Mouse (Mus musculus): ENCODE measurements around the gene Cenpb.

The Cenpb gene

DNA sequence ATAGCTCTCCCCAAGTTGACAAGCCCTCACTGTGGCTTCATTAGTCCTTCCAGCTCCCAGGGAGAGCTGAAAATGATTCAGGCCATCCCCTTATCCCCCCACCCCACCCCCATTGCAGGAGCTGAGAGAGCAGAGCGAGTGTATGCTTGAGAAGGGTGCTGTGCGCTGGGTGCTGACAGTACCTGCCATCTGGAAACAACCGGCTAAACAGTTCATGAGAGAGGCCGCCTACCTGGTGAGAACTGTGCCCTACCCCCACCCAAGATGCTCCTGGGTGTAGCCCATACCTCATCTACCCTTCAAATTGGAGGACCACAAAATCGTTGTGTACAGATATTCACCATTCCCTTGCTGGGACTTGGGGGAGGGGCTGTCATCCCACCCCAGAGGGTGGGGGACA is 40.6 kb downstream of the Cenpb start:
- no peak for DNase-seq (ENCODE audit: extremely low read depth, low read depth)

DNA sequence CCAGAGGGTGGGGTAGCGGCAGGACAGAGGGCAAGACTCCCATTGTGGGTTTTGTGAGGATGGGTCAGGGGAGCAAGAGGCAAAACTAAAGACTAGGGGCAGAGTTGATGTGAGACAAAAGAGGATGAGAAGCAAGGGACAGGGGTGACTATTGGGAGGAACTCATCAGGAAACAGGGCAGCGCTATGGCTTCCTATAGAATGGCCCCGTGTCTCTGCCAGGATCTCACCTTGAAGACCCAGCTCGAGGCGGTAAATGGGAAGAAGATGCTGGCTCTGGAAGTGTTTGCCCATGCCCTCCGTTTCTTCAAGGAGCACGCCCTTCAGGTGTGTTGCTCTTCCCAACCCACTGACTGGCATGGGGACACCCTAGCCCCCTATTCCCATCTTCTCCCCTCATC is 41.1 kb downstream of the Cenpb start:
- no peak for DNase-seq (ENCODE audit: extremely low read depth, low read depth)

DNA sequence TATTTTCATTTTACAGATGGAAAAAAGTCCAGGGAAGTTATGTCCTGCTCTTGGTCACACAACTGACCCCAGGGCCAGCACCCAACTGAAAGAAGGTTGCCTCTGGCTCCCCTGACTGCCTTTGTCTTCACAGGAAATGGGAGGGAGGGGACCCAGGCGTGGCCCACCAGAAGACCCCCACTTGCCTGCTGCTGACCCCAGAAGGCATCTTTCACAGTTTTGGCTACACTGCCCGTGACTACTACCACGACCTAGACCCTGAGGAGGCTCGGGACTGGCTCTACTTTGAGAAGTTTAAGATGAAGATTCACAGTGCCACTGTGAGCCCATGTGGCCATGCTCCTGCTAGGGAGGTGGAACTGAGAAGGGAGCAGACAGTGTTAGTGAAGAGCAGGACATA is 41.6 kb downstream of the Cenpb start:
- no peak for DNase-seq (ENCODE audit: extremely low read depth, low read depth)

DNA sequence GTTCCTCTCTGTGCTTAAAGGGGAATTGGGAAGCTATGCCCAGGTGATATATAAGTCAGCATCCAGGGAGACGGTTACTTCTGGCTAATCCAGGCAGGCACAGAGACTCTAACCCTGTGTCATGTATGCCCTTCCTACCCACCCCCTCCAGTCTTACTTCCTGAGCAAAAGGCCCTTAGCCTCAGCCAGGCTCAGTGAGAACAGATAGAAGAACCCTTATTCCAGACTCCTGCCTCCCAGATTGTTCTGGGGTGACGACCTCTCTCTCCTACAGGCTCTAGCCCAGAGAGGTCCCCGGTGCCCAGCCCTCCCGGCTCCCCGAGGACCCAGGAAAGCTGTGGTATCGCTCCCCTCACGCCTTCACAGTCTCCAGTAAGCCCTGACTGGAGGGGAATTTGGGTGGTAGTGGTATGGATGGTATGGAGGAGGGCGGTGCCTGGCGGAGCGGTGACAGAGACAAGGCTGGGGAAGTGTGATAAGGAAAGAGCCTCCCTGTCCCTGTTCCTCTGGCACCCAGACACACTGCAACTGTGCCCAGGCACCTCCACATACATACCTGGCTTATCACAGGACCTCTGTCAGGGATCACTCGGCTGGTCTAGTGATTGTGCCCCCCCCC is 44.2 kb downstream of the Cenpb start:
- peak; percentile 80 for DNase-seq (ENCODE audit: extremely low read depth, low read depth)

DNA sequence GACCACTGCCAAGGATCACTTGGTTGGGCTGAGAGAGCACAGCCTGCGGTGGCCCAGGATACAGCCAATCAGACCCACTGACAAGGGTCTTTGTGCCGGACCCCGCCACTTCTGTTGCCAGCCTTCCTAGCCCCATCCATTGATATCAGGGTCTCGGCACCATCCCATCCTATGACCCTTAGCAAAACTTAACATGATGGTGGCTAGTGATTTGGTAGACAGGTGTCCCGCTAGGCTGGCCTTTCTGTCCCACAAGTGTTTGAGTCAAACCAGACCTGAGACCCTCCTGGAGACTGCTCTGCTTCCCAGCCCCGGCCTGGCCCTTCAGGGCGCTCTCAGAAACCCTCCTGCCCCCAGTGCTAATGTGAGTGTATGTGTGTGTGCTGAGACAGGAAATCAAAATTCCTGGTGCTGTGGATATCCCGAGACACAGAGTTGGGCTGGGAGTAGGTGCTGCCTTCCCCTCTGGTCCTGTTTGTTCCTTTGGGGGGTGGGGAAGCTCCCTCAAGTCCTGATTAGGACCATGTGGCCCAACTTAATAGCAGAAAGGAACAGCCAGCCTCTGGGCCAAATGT is 45.0 kb downstream of the Cenpb start:
- DNase-seq (ENCODE audit: extremely low read depth, low read depth), result no peak

DNA sequence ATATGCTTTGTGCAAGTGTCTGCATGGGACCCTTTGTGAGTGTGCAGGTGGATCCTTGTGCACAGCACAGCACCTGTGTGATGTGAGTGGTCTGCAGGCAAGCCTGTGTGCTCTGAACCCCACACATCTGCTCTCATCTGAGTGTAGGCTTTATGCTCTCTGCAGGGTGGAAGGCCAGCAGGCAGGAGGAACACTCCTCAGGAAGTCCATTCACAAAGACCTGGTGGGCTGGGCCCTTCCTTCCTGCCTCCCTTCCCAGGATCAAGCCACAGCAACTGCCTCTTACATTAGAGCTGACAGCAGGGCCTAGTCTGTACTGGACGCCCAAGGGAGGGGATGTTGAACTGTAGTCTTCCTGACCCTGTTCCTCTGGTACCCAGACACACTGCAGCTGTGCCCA is 45.5 kb downstream of the Cenpb start:
- DNase-seq (ENCODE audit: extremely low read depth, low read depth), result no peak

DNA sequence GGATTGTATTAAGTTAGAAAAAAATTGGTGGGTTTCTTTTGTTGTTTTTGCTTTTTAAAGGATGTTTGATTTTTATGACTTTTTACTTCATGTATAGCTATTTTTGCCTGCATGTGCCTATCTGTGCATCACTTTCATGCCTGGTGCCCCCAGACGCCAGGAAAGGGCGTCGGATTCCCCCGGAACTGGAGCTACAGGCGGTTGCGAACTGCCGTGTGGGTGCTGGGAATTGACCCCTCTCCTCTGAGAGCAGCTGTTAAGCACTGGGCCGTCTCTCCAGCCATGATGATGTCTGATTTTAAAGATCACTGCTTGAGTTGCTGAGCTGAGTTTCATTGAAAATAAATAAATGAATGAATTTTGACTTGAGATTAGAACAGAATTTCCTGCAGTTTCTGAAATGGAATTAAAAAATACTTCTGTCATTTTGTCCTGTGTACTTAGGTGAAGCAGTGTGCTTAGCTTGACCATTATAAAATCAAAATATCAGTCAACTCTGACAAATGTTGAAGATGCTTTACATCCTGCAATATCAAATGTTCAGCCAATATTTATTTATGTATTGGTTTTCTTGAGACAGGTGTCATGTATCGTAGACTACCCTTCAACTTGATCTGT is 46.8 kb downstream of the Cenpb start, which contains the start of gene Gm11037:
Gene Gm11037, plus strand, starts transcription at position 568 of the 618 bp plus-strand sequence.
- DNase-seq (ENCODE audit: extremely low read depth, low read depth), result no peak

DNA sequence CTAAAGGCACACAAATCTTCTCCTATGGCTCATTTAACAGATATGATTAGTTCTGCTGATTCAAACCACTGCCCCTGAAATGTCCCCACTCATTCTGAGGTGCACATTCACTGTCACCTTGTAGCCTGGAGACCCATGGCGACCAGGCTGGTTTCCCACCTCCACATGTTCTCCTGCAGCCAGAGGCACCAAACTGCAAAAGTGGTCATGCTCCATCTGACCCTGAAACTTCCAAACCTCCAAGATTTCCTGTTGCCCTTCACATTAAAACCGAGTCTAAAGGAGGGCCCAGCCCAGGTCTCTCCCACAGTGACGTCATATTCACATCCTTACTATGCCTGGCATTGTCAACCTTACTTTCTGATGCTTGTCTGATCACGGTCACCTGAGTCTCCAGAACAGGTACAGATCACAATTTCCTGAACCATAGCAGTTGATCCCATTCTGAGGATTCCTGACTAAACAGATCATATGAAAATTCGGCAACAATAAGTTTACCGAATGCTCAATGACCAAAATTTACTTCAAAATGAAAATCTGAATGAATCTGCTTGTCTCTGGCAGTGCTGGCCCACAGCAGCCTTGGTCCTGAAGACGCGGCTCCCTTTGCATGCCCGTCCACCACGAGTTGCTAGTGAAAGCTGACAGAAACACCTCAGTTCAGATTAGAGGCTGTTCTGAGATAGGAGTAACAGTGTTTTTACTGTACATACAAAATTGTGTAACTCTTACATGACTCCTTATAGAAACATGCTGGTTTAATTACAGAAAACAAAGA is 47.6 kb downstream of the Cenpb start:
- no peak for DNase-seq (ENCODE audit: extremely low read depth, low read depth)

DNA sequence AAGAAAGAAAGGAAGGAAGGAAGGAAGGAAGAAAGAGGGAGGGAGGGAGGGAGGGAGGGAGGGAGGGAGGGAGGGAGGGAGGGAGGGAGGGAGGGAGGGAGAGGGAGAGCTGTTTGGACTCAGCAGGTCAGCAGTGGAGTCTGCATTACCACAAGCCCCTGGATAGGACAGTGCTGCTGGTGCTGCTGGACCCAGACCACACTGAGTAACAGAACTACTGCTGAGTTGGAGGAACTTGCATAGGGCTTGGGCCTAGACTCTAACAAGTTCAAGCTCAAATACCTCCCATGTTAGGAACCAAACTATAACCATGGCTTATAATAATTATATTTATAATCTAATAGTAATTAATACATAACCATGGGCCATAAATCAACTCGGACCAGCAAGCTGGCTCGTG is 49.0 kb downstream of the Cenpb start:
- no peak for DNase-seq (ENCODE audit: extremely low read depth, low read depth)

DNA sequence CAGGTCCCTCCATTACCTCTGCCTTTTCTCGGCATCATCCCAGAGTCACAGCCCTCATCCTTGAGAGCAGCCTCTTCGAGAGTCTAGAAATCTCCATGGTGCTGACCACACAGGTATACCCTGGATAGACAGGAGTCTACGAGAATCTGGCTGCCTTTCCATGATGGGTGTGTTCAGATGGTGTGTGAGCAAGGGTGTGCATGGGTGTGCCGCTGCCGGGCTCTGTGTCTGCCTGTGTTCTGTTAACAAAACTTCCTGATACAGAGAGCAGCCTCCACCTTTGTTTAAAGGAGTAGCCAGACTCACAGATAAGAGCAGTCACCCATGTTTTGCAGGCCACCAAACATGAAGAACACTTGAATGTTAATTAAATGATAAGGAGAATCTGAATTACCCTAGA is 50.0 kb downstream of the Cenpb start:
- no peak for DNase-seq (ENCODE audit: extremely low read depth, low read depth)

DNA sequence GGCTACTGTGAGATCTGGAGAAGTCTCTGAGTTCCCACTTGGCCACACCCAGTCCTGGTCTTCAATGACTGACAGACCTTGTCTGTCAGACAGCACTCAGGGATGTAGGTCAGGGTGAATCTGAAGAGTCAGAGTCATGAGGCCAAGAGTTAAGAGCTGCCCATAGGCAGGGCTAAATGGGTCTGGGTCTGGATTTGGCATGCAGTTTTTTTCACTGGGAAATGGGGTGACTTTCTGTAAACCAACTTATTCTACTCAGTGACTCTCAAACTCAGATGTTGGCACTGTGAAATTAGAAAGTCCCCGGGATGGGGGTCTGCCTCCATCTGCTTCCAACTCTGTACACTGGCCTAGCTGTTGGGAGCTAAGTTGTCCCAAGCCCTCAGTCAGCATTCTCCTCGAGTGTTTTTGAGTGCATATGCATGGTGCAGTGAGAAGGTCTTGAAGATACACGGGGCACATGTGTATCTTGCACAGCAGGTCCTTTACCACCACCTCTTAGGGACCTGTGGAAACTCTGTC is 51.2 kb downstream of the Cenpb start:
- DNase-seq (ENCODE audit: extremely low read depth, low read depth), result no peak

DNA sequence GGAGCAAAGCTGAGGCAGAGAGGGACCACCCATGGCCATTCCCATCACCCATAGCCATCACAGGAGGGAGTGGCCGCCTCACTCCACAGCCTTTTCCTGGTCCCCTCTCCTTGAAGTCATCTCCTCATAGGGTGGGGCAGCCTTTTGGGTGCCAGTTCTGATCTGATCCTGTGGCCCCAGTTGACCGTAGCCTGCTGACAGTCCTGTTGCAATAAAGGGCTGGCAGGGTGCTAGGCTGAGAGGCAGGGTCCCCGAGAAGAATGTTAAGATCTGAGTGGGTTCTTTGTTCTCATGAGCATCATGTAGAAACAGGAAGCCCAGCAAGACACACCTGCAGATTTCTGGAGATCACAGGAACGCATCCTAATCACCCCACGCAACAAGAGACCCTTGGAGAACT is 51.7 kb downstream of the Cenpb start:
- no peak for DNase-seq (ENCODE audit: extremely low read depth, low read depth)

DNA sequence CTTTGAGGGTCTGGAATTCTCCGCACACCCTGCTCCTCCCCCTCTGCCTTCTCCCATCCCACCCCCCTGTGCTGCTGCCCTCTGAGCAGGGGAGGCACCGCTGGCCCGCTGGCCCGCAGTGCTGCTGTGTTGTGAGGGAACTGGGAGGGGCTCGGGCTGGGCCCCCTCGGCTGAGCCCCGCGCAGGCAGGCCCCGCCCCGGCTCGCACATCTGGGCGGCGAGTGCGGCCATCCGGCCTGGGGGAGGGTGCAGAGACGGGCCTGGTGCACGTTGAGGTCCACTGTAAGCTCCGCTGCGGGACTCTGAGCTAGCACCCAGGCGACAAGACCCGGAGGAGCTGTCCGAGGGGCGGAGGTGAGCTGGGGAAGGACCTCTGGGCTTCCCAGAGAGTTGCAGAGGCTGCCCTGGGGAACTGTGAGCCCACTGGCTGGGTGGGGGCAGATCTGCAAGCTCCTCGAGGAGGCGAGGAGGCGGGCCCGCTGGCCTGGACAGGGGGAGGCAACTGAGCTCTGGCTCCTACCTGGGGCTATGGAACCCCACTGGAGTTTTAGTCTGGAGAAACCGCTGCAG is 52.6 kb downstream of the Cenpb start, which contains the start of gene Hspa12b:
Gene Hspa12b, plus strand, starts transcription at position 120 of the 570 bp plus-strand sequence.
- DNase-seq (ENCODE audit: extremely low read depth, low read depth), result no peak

DNA sequence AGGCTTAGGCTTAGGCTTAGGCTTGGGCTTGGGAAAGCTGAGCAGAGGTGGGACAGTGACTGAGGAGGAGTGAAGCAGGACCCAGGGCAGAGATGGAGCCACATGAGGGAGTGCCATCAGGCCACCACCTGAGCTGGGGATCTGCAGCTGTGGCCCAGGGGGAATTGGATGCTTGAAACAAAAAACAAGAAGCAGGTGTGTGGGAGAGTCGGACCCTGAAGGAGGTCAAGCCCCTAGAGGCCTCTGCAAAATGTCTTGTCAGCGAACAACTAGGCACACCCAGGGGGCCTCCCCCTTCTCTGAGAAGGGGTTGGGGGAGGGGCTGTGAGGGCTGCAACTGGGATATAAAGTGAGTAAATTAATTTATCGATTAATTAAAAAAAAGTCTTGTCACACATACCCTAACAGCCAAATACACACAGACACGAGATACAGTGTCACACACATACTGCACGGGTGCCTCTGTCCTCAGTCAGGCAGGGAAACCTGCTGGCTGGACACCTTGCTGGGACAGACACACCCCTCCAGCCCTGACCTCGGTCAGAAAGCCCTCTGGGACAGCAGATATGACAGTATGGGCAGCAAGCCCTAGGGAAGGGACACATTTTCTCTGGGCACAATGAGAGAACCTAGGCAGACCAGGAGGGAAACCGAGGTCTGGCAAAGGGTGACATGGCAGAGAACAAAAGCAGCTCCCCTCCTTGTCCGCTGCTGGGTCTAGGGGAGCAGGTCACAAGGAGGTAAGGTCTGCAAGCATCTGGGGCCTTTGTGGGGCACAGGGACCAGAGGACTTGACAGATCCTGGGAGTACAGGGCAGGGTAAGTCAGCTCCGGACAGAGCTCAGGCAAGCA is 53.7 kb downstream of the Cenpb start:
- DNase-seq (ENCODE audit: extremely low read depth, low read depth), result no peak

Measured in MEL-GATA-1-ER (cell line).